Mouse (Mus musculus): ENCODE data around the gene Rasal2. TPM values are rescaled to one million over a fixed set of nuclear protein-coding genes. Genes with fewer than 3 reads are reported as not detected.

Rasal2 gene
- polyA plus RNA-seq, 1 experiment from 2014 or later = 11.1 TPM

GRCm38 (mm10) chr1:157370397-157370796 is 42.0 kb downstream of the Rasal2 start:
- H3K4me1 ChIP-seq (ENCODE audit: control insufficient read depth, insufficient read depth, low read length) = no peaks in the 10 kb centered on the region
- 94% methylated on average over 2 of the region's 2 CpGs for WGBS
- H3K9me3 ChIP-seq (replicated peaks; ENCODE audit: control insufficient read depth, low read length) = no peaks in the 10 kb centered on the region
- H3K9ac ChIP-seq (replicated peaks; ENCODE audit: low read length) = no peak overlapping the region
- no peak overlapping the region for H3K4me2 ChIP-seq (ENCODE audit: low read depth, low read length)
- ATAC-seq (replicated peaks; ENCODE audit: insufficient number of reproducible peaks, low FRiP score, low TSS enrichment, low read depth) (no peak), DNase-seq (ENCODE audit: low spot score) (no peak)
- no peaks in the 10 kb centered on the region for H3K27me3 ChIP-seq (ENCODE audit: control insufficient read depth, insufficient read depth, low read length)
- H3K36me3 ChIP-seq (replicated peaks; ENCODE audit: control insufficient read depth, insufficient read depth, low read depth, low read length) = no peaks in the 10 kb centered on the region
- H3K4me3 ChIP-seq (ENCODE audit: low read depth, low read length) = no peak overlapping the region
- no peak overlapping the region for H3K27ac ChIP-seq (replicated peaks; ENCODE audit: low read depth, low read length)

- Histone ChIP-seq H3K4me1 (ENCODE audit: control insufficient read depth, insufficient read depth, low read length) (no peaks in the 10 kb centered on the region), H3K36me3 (replicated peaks; ENCODE audit: control insufficient read depth, insufficient read depth, low read depth, low read length) (no peaks in the 10 kb centered on the region), H3K4me2 (ENCODE audit: low read depth, low read length) (no peak overlapping the region), H3K4me3 (ENCODE audit: low read depth, low read length) (no peak overlapping the region), H3K27me3 (ENCODE audit: control insufficient read depth, insufficient read depth, low read length) (no peaks in the 10 kb centered on the region), H3K9me3 (replicated peaks; ENCODE audit: control insufficient read depth, low read length) (no peaks in the 10 kb centered on the region), H3K27ac (replicated peaks; ENCODE audit: low read depth, low read length) (no peak overlapping the region), H3K9ac (replicated peaks; ENCODE audit: low read length) (no peak overlapping the region)
- ATAC-seq (replicated peaks; ENCODE audit: insufficient number of reproducible peaks, low FRiP score, low TSS enrichment, low read depth) (no peak), DNase-seq (ENCODE audit: low spot score) (no peak)
- 88% methylated on average over 5 of the region's 5 CpGs for WGBS
Observed at GRCm38 (mm10) chr1:157368316-157368715, 44.1 kb downstream of the Rasal2 start.

GRCm38 (mm10) chr1:157346661-157347060 is 65.7 kb downstream of the Rasal2 start:
- no peak overlapping the region for H3K27ac ChIP-seq (replicated peaks; ENCODE audit: low read depth, low read length)
- H3K36me3 ChIP-seq (replicated peaks; ENCODE audit: control insufficient read depth, insufficient read depth, low read depth, low read length) = no peaks in the 10 kb centered on the region
- H3K27me3 ChIP-seq (ENCODE audit: control insufficient read depth, insufficient read depth, low read length) = no peaks in the 10 kb centered on the region
- no peak overlapping the region for H3K4me2 ChIP-seq (ENCODE audit: low read depth, low read length)
- H3K9ac ChIP-seq (replicated peaks; ENCODE audit: low read length) = no peak overlapping the region
- 83% methylated on average over 1 of the region's 1 CpGs for WGBS
- ATAC-seq (replicated peaks; ENCODE audit: insufficient number of reproducible peaks, low FRiP score, low TSS enrichment, low read depth) (no peak), DNase-seq (ENCODE audit: low spot score) (no peak)
- no peaks in the 10 kb centered on the region for H3K9me3 ChIP-seq (replicated peaks; ENCODE audit: control insufficient read depth, low read length)
- no peak overlapping the region for H3K4me3 ChIP-seq (ENCODE audit: low read depth, low read length)
- H3K4me1 ChIP-seq (ENCODE audit: control insufficient read depth, insufficient read depth, low read length) = no peaks in the 10 kb centered on the region

GRCm38 (mm10) chr1:157343519-157343918 is 68.9 kb downstream of the Rasal2 start:
- no peaks in the 10 kb centered on the region for H3K9me3 ChIP-seq (replicated peaks; ENCODE audit: control insufficient read depth, low read length)
- DNase-seq (ENCODE audit: low spot score) (no peak), ATAC-seq (replicated peaks; ENCODE audit: insufficient number of reproducible peaks, low FRiP score, low TSS enrichment, low read depth) (no peak)
- no peaks in the 10 kb centered on the region for H3K27me3 ChIP-seq (ENCODE audit: control insufficient read depth, insufficient read depth, low read length)
- no peak overlapping the region for H3K27ac ChIP-seq (replicated peaks; ENCODE audit: low read depth, low read length)
- no peak overlapping the region for H3K4me3 ChIP-seq (ENCODE audit: low read depth, low read length)
- no peak overlapping the region for H3K9ac ChIP-seq (replicated peaks; ENCODE audit: low read length)
- H3K4me2 ChIP-seq (ENCODE audit: low read depth, low read length) = no peak overlapping the region
- H3K36me3 ChIP-seq (replicated peaks; ENCODE audit: control insufficient read depth, insufficient read depth, low read depth, low read length) = no peaks in the 10 kb centered on the region
- no peaks in the 10 kb centered on the region for H3K4me1 ChIP-seq (ENCODE audit: control insufficient read depth, insufficient read depth, low read length)

GRCm38 (mm10) chr1:157334834-157335233 is 77.6 kb downstream of the Rasal2 start:
- no peak overlapping the region for H3K9ac ChIP-seq (replicated peaks; ENCODE audit: low read length)
- no peak overlapping the region for H3K27ac ChIP-seq (replicated peaks; ENCODE audit: low read depth, low read length)
- H3K4me2 ChIP-seq (ENCODE audit: low read depth, low read length) = no peak overlapping the region
- 67% methylated on average over 3 of the region's 3 CpGs for WGBS
- no peaks in the 10 kb centered on the region for H3K36me3 ChIP-seq (replicated peaks; ENCODE audit: control insufficient read depth, insufficient read depth, low read depth, low read length)
- no peaks in the 10 kb centered on the region for H3K4me1 ChIP-seq (ENCODE audit: control insufficient read depth, insufficient read depth, low read length)
- no peaks in the 10 kb centered on the region for H3K27me3 ChIP-seq (ENCODE audit: control insufficient read depth, insufficient read depth, low read length)
- no peaks in the 10 kb centered on the region for H3K9me3 ChIP-seq (replicated peaks; ENCODE audit: control insufficient read depth, low read length)
- no peak overlapping the region for H3K4me3 ChIP-seq (ENCODE audit: low read depth, low read length)
- ATAC-seq (replicated peaks; ENCODE audit: insufficient number of reproducible peaks, low FRiP score, low TSS enrichment, low read depth) (no peak), DNase-seq (ENCODE audit: low spot score) (no peak)

- Histone ChIP-seq H3K36me3 (replicated peaks; ENCODE audit: control insufficient read depth, insufficient read depth, low read depth, low read length) (no peaks in the 10 kb centered on the region), H3K4me1 (ENCODE audit: control insufficient read depth, insufficient read depth, low read length) (no peaks in the 10 kb centered on the region), H3K4me2 (ENCODE audit: low read depth, low read length) (no peak overlapping the region), H3K27ac (replicated peaks; ENCODE audit: low read depth, low read length) (no peak overlapping the region), H3K27me3 (ENCODE audit: control insufficient read depth, insufficient read depth, low read length) (no peaks in the 10 kb centered on the region), H3K9ac (replicated peaks; ENCODE audit: low read length) (no peak overlapping the region), H3K4me3 (ENCODE audit: low read depth, low read length) (no peak overlapping the region), H3K9me3 (replicated peaks; ENCODE audit: control insufficient read depth, low read length) (no peaks in the 10 kb centered on the region)
- ATAC-seq (replicated peaks; ENCODE audit: insufficient number of reproducible peaks, low FRiP score, low TSS enrichment, low read depth) (no peak), DNase-seq (ENCODE audit: low spot score) (no peak)
Observed at GRCm38 (mm10) chr1:157328068-157328467, 84.3 kb downstream of the Rasal2 start.

GRCm38 (mm10) chr1:157323091-157323490 is 89.3 kb downstream of the Rasal2 start:
- Histone ChIP-seq H3K36me3 (replicated peaks; ENCODE audit: control insufficient read depth, insufficient read depth, low read depth, low read length) (no peaks in the 10 kb centered on the region), H3K4me3 (ENCODE audit: low read depth, low read length) (no peak overlapping the region), H3K9me3 (replicated peaks; ENCODE audit: control insufficient read depth, low read length) (no peaks in the 10 kb centered on the region), H3K4me2 (ENCODE audit: low read depth, low read length) (no peak overlapping the region), H3K27me3 (ENCODE audit: control insufficient read depth, insufficient read depth, low read length) (no peaks in the 10 kb centered on the region), H3K9ac (replicated peaks; ENCODE audit: low read length) (no peak overlapping the region), H3K27ac (replicated peaks; ENCODE audit: low read depth, low read length) (no peak overlapping the region), H3K4me1 (ENCODE audit: control insufficient read depth, insufficient read depth, low read length) (no peaks in the 10 kb centered on the region)
- no peak for ATAC-seq (replicated peaks; ENCODE audit: insufficient number of reproducible peaks, low FRiP score, low TSS enrichment, low read depth)
- WGBS = 94% methylated on average over 1 of the region's 1 CpGs
- DNase-seq (ENCODE audit: low spot score) = no peak

GRCm38 (mm10) chr1:157318896-157319295 is 93.5 kb downstream of the Rasal2 start:
- Histone ChIP-seq H3K4me2 (ENCODE audit: low read depth, low read length) (no peak overlapping the region), H3K9me3 (replicated peaks; ENCODE audit: control insufficient read depth, low read length) (no peaks in the 10 kb centered on the region), H3K36me3 (replicated peaks; ENCODE audit: control insufficient read depth, insufficient read depth, low read depth, low read length) (no peaks in the 10 kb centered on the region), H3K27me3 (ENCODE audit: control insufficient read depth, insufficient read depth, low read length) (no peaks in the 10 kb centered on the region), H3K4me1 (ENCODE audit: control insufficient read depth, insufficient read depth, low read length) (no peaks in the 10 kb centered on the region), H3K27ac (replicated peaks; ENCODE audit: low read depth, low read length) (no peak overlapping the region), H3K9ac (replicated peaks; ENCODE audit: low read length) (no peak overlapping the region), H3K4me3 (ENCODE audit: low read depth, low read length) (no peak overlapping the region)
- 94% methylated on average over 4 of the region's 4 CpGs for WGBS
- ATAC-seq (replicated peaks; ENCODE audit: insufficient number of reproducible peaks, low FRiP score, low TSS enrichment, low read depth) = no peak
- no peak for DNase-seq (ENCODE audit: low spot score)
